Mouse (Mus musculus) lung, postnatal 25 days (tissue): ENCODE measurements around the gene Toe1.

Experiments used
- DNase-seq: peaks from one replicate; pipeline ENCODE4 v3.0.0; 2022; ENCODE audit warnings: low spot score

The Toe1 gene

DNA sequence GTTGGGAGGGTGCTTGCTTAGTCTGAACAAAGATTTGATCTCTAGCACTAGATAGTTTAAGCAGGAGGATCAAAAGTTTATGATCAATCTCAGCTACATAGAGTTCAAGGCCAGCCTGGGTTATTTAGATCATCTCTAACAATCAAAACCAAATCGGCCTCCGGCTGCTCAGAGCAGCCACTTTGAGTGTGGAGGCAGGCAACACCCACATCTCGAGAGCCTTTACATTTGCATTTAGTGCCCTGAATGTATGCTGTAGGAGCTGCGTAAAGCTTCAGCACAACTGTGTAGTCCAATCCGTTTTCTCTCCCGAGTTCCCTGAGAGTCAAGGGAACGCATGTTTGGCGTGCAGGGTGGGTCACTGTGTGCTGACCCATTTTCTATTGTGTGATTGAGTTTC is 15.0 kb downstream of the Toe1 start:
- DNase-seq = no peak

DNA sequence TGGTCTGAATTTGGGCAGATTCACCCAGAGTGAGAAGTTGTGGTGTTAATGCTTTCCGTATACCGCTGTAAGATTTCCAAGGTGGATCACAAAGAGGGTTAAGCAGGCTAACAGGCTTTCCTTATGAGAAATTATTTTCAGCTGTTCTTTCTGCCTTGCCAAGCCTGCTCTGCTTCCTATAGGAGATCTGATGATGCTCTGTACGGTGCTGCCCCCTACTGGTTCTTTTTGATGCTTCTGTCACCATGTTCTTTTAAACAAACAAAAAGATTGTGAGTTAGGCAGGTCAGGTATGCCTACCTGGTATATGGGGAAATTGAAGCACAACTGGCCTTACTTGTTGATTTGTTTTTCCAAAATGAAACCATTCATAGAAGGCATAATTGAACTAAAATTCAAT is 18.5 kb downstream of the Toe1 start:
- peak; percentile 88 for DNase-seq

DNA sequence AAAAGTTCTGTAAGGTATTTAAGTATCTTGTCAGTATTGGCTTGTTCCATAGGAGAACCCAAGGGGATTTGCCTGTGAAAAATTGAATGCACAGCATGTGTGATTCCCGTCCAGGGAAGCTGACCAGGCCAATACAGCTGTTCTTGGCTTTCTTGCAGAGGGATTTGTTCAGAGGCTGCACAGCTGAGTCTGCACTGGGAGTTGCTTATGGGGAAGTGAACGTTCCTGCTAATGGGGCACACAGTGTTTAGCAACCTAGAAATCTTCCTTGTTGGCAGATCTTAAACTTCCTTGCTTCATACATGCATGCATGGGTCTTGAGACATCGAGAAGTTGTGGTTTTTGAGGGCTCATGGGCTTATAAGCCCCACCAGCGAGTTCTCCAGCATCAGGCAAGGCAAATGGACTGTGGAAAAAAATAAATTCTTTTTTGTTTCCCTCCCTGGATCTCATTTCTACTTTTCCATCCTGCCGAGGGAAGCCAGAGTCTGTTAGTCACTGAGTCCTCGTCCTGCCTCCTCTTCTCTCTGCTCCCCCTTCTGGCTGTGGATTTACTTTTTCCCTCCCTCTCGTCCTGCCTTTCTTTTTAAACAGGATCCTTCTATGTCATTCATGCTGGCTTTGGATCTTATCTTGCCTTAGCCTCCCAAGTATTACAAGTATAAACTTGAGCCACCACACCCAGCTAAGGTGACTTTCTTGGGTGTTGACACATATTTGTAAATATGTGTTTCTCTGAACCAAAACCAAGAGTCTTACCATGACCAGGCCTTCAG is 19.3 kb downstream of the Toe1 start:
- DNase-seq = peak; percentile 26

DNA sequence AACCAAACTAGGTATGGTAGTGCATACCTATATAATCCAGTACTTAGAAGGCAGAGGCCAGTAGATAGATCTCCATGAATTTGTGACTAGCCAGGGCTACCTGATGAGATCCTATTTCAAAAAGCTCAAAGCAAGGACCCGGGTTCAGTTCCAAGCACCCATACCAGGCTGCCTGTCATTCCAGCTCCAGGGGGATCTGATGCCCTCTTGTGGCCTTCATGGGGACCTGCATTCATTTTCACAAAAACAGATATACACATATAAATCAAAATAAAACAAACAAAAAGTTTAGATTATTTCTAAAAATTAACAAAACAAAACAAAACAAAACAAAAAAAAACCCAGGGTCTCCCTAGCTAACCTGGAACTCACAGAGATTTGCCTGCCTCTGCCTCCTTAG is 20.9 kb downstream of the Toe1 start:
- no peak for DNase-seq

DNA sequence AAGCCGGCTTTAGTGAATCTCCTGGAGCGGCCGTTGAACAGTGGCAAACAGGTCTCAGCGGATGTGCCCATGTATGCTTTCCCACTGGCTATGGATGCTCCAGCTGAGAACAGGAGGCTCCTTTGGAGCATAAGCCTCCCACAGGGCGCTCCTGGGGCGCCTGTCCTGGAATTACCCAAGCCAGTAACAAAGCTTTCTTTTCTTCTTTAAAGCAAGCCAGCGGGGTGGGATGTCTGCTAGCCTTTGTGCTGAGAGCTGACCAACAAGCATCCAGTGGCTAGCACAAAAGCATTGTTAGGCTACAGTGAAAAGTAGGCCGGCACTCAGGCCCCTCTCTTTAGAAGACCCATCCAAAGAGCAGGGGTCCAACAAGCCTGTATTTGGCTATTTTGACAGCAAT is 25.3 kb downstream of the Toe1 start:
- no peak for DNase-seq

DNA sequence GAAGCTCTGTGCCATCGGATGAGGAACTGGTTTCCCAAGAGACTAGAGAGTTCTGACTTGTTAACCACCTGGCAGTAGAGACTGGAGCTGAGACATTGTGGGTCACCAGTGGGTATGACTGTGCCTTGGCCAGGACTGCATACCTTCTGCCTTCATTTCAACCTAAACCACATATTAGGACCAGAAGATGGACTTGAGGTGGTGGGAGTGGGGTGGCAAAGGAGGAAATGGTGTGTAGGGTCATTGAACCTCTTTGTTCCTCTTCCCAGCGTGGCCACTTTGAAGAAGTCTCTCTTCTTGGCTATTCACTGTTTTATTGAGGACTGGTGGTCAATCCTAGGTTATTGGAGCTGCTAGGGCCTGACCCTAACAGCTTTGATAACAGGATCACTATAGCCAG is 26.1 kb downstream of the Toe1 start:
- DNase-seq = no peak

DNA sequence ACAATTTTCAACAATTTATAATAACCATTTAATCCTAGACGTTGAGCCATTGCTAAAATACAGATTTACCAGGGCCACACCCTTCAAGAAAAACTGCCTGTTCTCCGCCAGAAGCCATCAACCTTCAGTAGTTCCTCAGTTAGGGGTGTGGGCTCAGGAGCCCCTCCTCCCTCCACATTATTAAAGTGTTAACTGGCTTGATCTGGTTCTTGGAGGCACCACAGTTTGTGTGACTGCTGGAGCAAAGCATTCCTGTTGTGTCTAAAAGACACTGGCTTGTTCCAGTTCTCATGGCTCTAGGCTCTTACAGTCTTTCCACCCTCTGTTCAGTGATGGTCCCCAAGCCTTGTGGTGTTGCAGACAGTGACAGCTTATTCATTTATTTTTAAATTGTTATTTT is 26.9 kb downstream of the Toe1 start:
- no peak for DNase-seq

DNA sequence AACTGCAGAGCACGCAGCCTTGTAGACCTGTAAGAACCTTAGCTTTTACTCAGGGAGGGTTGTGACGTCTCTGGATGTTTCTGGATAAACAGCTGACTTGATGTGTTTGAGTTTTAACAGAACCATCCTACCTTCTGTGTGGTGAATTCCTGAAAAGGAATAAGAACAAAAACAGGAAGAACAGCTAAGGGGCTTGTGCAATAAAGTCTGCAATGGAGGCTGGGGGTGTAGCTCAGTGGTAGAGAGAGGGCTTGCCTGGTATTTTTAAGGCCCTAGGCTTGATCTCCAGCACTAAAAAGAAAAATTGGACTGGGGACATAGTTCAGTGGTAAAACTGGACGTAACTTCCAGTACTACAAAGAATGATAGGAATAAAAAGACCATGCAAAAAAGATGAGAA is 30.4 kb downstream of the Toe1 start:
- DNase-seq = no peak

DNA sequence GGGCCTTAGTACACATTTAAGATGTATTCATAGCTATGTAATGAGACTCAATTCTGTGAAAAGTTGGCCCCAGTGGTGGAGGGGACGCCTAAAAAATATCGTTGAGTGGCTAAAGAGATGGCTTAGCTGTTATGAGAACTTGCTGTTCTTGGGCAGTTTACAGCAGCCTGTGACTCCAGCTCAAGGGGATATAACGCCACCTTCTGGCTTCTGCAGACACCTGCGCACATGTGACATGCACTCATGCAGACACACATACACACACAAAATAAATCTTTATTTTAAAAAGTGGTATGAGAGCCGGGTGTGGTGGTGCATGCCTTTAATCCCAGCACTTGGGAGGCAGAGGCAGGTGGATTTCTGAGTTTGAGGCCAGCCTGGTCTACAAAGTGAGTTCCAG is 31.0 kb downstream of the Toe1 start:
- no peak for DNase-seq

DNA sequence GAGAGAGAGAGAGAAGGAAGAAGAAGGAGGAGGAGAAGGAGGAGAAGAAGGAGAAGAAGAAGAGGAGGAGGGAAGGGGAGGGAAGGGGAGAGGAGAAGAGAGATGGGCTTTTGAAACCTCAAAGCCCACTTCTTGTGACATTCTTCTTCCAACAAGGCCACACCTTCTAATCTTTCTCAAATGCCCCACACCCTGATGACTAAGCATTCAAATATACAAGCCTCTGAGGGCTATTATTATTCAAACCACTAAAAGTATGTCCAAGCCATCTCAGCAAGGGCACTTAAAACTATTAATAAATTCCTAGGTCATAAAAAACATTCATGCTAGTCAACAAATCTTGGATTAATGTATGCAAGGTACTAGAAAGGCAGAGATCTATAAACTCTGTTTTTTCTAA is 38.4 kb downstream of the Toe1 start:
- peak; percentile 38 for DNase-seq

DNA sequence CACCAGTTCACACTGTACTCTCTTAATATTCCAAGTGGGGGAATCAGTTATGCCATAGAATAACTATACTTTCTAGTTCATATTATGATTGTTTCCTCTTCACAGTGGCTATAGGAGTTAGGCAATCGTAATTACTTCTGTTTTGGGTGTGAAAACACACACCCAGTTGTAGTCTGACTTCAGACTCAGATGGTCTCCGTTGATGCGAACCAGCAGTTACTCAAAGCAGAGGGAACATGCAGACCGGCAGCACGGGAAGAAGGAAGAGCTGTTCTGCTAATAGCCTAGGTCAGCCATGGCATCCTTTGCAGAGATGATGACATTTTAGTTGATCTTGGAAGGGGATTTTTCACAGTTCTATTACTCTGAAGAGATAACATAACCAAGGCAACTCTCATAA is 38.9 kb downstream of the Toe1 start:
- DNase-seq = no peak

DNA sequence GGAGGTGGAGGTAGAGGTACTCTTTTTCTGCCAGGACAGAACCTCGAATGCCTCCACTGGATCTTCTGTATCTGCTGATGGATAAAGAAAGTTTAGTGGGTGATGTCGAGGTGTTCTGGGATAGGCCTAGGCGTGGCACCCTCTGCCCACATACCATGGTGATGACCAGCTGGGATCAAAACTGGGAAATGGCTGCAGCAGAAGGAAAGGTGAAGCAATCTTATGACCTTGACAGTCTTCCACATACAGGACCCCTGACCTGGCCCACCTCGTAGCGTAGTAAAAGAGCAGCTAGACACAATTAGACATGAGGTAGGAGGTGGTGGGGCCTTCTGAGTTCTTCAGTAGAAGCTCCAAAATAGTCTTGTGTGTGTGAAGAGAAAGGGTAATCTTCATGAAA is 43.4 kb downstream of the Toe1 start:
- no peak for DNase-seq

DNA sequence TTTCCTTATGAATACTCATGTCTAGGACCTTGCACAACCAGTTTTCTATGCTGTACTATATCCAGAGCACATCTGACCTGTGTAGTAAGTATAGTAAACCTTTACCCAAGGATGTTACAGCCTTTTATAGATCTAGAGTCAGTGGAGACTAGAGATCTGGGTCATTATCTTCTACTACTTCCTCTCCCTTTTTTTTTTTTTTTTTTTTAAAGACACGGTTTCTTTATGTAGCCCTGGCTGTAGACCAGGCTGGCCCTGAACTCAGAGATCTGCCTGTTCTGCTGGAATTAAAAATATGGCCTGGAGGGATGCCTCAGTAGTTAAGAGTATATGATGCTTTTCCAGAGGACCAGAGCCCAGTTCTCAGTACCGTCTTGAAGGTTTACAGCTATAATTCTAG is 45.5 kb downstream of the Toe1 start:
- DNase-seq = no peak

DNA sequence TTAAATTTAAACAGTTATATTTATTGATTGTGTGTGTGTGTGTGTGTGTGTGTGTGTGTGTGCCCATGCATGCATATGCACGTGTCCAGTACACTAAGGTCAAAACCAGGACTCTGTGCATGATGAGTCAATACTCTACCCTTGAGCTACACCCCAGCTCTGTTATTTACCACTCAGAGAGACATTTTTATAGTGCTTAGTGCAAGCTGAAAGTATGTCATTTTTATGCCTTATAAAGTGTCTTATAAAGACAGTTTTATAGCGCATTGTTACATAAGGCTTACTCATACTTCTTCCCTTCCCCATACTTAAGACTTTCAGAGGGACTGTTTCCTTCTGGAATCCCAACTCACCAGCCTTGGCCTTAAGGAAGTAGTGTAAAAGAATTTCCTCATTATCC is 57.7 kb downstream of the Toe1 start:
- no peak for DNase-seq
